Mouse (Mus musculus): ENCODE results near the gene Ripk3. TPM values are rescaled to one million over a fixed set of nuclear protein-coding genes. Genes with fewer than 3 reads are reported as not detected.

Ripk3 gene
- total RNA-seq, 2 experiments from 2014 or later = 0.96 TPM; not detected in 1

Other genes with a start within 250 kb of the Ripk3 start
- gene Pck2, start 248.6 kb downstream of the Ripk3 start, total RNA-seq (2021) = 10 to 100 TPM; 20.2 to 25.3 TPM
- gene Dcaf11, start 228.9 kb downstream of the Ripk3 start, total RNA-seq (2021) = 10 to 100 TPM; 73.1 to 77.7 TPM
- under 1 TPM in 1 of 2 experiments, not detected in 1; 0.89 TPM for gene A730061H03Rik, start 228.5 kb downstream of the Ripk3 start, total RNA-seq (2021)
- gene Fitm1, start 213.2 kb downstream of the Ripk3 start, total RNA-seq (2021) = not detected
- gene Psme1, start 210.7 kb downstream of the Ripk3 start, total RNA-seq (2021) = 10 to 100 TPM; 39.4 to 45.3 TPM
- 10 to 100 TPM; 38.1 to 41.5 TPM for gene Emc9, start 203.6 kb downstream of the Ripk3 start, total RNA-seq (2021)
- 10 to 100 TPM; 35.2 to 47.9 TPM for gene Psme2, start 197.8 kb downstream of the Ripk3 start, total RNA-seq (2021)
- 10 to 100 TPM; 27.6 to 31.7 TPM for gene Rnf31, start 197.2 kb downstream of the Ripk3 start, total RNA-seq (2021)
- gene Irf9, start 185.3 kb downstream of the Ripk3 start, total RNA-seq (2021) = 10 to 100 TPM in 1 of 2 experiments, 1 to 10 TPM in 1; 9.9 to 12.3 TPM
- 1 to 10 TPM; 2.2 to 3.7 TPM for gene Rec8, start 170.8 kb downstream of the Ripk3 start, total RNA-seq (2021)
- gene Ipo4, start 152.9 kb downstream of the Ripk3 start, total RNA-seq (2021) = 100 to 1,000 TPM; 117 TPM
- 1 to 10 TPM; 3.9 to 4.7 TPM for gene Gm49378, start 151.0 kb downstream of the Ripk3 start, total RNA-seq (2021)
- 10 to 100 TPM; 36.6 to 45.2 TPM for gene Tm9sf1, start 145.1 kb downstream of the Ripk3 start, total RNA-seq (2021)
- 1 to 10 TPM in 1 of 2 experiments, under 1 TPM in 1; 0.30 to 1.1 TPM for gene Tssk4, start 138.7 kb downstream of the Ripk3 start, total RNA-seq (2021)
- gene Mdp1, start 128.4 kb downstream of the Ripk3 start, total RNA-seq (2021) = 10 to 100 TPM; 36.9 to 40.1 TPM
- 10 to 100 TPM; 22.1 to 24.8 TPM for gene Gmpr2, start 116.9 kb downstream of the Ripk3 start, total RNA-seq (2021)
- gene Nedd8, start 116.7 kb downstream of the Ripk3 start, total RNA-seq (2021) = 100 to 1,000 TPM; 325 to 348 TPM
- gene Tinf2, start 107.0 kb downstream of the Ripk3 start, total RNA-seq (2021) = 10 to 100 TPM; 12.9 to 14.8 TPM
- gene Tgm1, start 74.9 kb downstream of the Ripk3 start, total RNA-seq (2021) = not detected
- gene Rabggta, start 66.6 kb downstream of the Ripk3 start, total RNA-seq (2021) = 10 to 100 TPM; 45.6 to 45.8 TPM
- gene Dhrs1, start 43.2 kb downstream of the Ripk3 start, total RNA-seq (2021) = 10 to 100 TPM; 79.2 to 88.7 TPM
- 10 to 100 TPM; 12.7 to 14.0 TPM for gene Nop9, start 43.2 kb downstream of the Ripk3 start, total RNA-seq (2021)
- gene Cideb, start 30.4 kb downstream of the Ripk3 start, total RNA-seq (2021) = 1 to 10 TPM; 1.6 to 2.3 TPM
- gene Ltb4r2, start 27.4 kb downstream of the Ripk3 start, total RNA-seq (2021) = under 1 TPM; 0.25 to 0.32 TPM
- gene Ltb4r1, start 22.9 kb downstream of the Ripk3 start, total RNA-seq (2021) = under 1 TPM; 0.25 to 0.39 TPM
- gene Adcy4, start 4.8 kb downstream of the Ripk3 start, total RNA-seq (2021) = 1 to 10 TPM; 3.8 to 7.1 TPM
- 1 to 10 TPM; 1.3 to 2.6 TPM for gene Nfatc4, start 34.3 kb upstream of the Ripk3 start, total RNA-seq (2021)
- gene Nynrin, start 65.1 kb upstream of the Ripk3 start, total RNA-seq (2021) = 10 to 100 TPM in 1 of 2 experiments, 1 to 10 TPM in 1; 6.5 to 10.5 TPM
- gene Cbln3, start 95.5 kb upstream of the Ripk3 start, total RNA-seq (2021) = under 1 TPM; 0.14 to 0.25 TPM
- gene Khnyn, start 96.1 kb upstream of the Ripk3 start, total RNA-seq (2021) = 10 to 100 TPM; 10.1 to 10.7 TPM
- gene Sdr39u1, start 111.4 kb upstream of the Ripk3 start, total RNA-seq (2021) = 10 to 100 TPM; 96.3 to 96.9 TPM
- not detected for gene Cma1, start 155.8 kb upstream of the Ripk3 start, total RNA-seq (2021)
- not detected for gene Cma2, start 162.1 kb upstream of the Ripk3 start, total RNA-seq (2021)
- not detected for gene Mcpt1, start 229.1 kb upstream of the Ripk3 start, total RNA-seq (2021)
- not detected for gene Mcpt9, start 241.6 kb upstream of the Ripk3 start, total RNA-seq (2021)